Mouse (Mus musculus) limb, embryonic 14.5 days (tissue): ENCODE measurements around the gene Diaph2. TPM values are rescaled to one million over a fixed set of nuclear protein-coding genes. Genes with fewer than 3 reads are reported as not detected.

ENCODE experiments used
- ATAC-seq: fragments of 200-750 bp; cut with Nextera tagmentation; 2 replicates; pipeline ENCODE4 v1.8.0; 2017; ENCODE audit warnings: low read depth, moderate number of reproducible peaks, moderate TSS enrichment; ENCODE audit not compliant: low FRiP score
- DNase-seq: peaks from one replicate; pipeline ENCODE4 v3.0.0-alpha.2; 2015; ENCODE audit warnings: low spot score
- H3K27ac ChIP-seq: fragments of 300-500 bp; sonication (generic); replicated peaks from 2 replicates; pipeline ENCODE4 v1.5.1; 2014; ENCODE audit warnings: low read depth, mild to moderate bottlenecking, low read length, moderate library complexity, mixed read lengths
- H3K27me3 ChIP-seq: fragments of 300-500 bp; sonication (generic); 2 replicates; pipeline ENCODE4 v1.6.1; 2014; ENCODE audit warnings: low read length, mixed read lengths; ENCODE audit not compliant: control insufficient read depth, insufficient read depth
- H3K36me3 ChIP-seq: fragments of 300-500 bp; sonication (generic); 2 replicates; pipeline ENCODE4 v1.6.1; 2014; ENCODE audit warnings: mild to moderate bottlenecking, low read length, moderate library complexity, mixed read lengths; ENCODE audit not compliant: control insufficient read depth, insufficient read depth
- H3K4me1 ChIP-seq: fragments of 300-500 bp; sonication (generic); 2 replicates; pipeline ENCODE4 v1.6.1; 2014; ENCODE audit warnings: antibody characterized with exemption, low read length, mixed read lengths; ENCODE audit not compliant: control insufficient read depth, insufficient read depth
- H3K4me2 ChIP-seq: fragments of 300-500 bp; sonication (generic); replicated peaks from 2 replicates; pipeline ENCODE4 v1.6.1; 2014; ENCODE audit warnings: low read depth, mild to moderate bottlenecking, low read length, moderate library complexity; ENCODE audit not compliant: severe bottlenecking
- H3K4me3 ChIP-seq: fragments of 300-500 bp; sonication (generic); replicated peaks from 2 replicates; pipeline ENCODE4 v1.5.1; 2014; ENCODE audit warnings: low read length
- H3K9ac ChIP-seq: fragments of 300-500 bp; sonication (generic); 2 replicates; pipeline ENCODE4 v1.6.1; 2014; ENCODE audit warnings: mild to moderate bottlenecking, low read depth, low read length, moderate library complexity; ENCODE audit not compliant: severe bottlenecking
- H3K9me3 ChIP-seq: fragments of 300-500 bp; sonication (generic); 2 replicates; pipeline ENCODE4 v1.6.1; 2016; ENCODE audit warnings: low read length; ENCODE audit not compliant: control insufficient read depth
- POLR2A ChIP-seq: fragments of 200-500 bp; IDR thresholded peaks from 2 replicates; pipeline ENCODE4 v1.8.0; 2012; ENCODE audit warnings: inconsistent platforms, mild to moderate bottlenecking, moderate library complexity, borderline replicate concordance; ENCODE audit not compliant: insufficient read depth, insufficient read length; ENCODE audit errors: extremely low read depth
- WGBS: fragments of 180-500 bp; shearing (Covaris S2); extraction: QIAGEN DNeasy Blood & Tissue Kit; methylation state at CpG from one replicate; pipeline ENCODE4 v1.1.7; 2014; 5-methylcytosine and 5-hydroxymethylcytosine counted together
- polyA plus RNA-seq, 2 experiments: library from polyadenylated mRNA; depleted of rRNA in 1 of 2; stranded (reverse) in 1 of 2; unstranded in 1 of 2; fragments of >200 nt; fragmentation: Nextera tagmentation in 1 of 2; extraction: Ambion mirVana in 1 of 2; gene quantifications; 2 replicates each; pipeline versions ENCODE4 v1.2.1 to v1.2.3; 2012 to 2014

Gene Diaph2
- polyA plus RNA-seq, 2 experiments = 4.3 to 5.0 TPM

DNA sequence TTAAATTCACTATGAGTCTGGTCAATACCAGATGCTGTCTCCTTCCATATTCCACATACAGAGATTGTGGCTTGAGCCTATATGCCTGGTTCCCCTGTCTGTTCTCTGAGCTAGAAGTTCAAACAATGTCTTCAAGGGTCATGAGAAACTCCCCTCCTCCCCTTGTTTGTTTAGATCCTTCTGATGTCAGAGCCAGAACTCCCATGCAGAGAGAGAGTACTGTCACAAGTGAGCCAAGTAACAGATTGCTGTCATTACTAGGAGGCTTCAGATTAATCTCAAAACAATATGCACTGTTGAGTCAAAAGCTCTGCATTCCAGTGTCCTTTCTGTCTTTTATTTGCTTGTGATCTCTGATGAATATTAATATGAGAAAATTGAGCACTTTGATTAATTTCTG lies 7.1 kb downstream of the Diaph2 start:
- no peak for DNase-seq
- TF ChIP-seq POLR2A = no peak
- no peak overlapping the region for H3K9ac ChIP-seq
- no peaks in the 10 kb centered on the region for H3K4me1 ChIP-seq
- H3K27ac ChIP-seq = no peak overlapping the region
- no peak for ATAC-seq
- H3K27me3 ChIP-seq = no peaks in the 10 kb centered on the region
- H3K9me3 ChIP-seq = no peaks in the 10 kb centered on the region
- no peak overlapping the region for H3K4me2 ChIP-seq
- H3K4me3 ChIP-seq = no peak overlapping the region
- H3K36me3 ChIP-seq = no peaks in the 10 kb centered on the region

DNA sequence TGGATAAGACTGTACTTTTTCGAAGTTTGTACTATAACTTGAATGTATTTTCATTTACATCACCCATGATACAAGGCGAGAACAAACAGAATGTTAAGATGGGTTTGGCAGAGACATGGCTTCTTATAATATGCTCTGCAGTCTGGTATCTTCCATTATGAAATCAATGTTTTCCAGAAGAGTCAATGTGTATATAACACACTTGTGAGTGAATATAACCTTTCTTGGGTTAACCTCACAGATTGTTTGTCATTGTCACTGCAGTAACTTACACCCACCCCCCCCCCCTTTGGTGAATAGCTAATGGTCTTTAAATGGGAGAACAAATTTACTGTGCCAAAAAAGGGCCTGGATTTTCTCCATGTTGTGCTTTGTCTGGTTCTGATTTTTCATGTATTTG lies 13.1 kb downstream of the Diaph2 start:
- H3K27me3 ChIP-seq = no peaks in the 10 kb centered on the region
- H3K9me3 ChIP-seq = no peaks in the 10 kb centered on the region
- H3K36me3 ChIP-seq = no peaks in the 10 kb centered on the region
- H3K4me1 ChIP-seq = no peaks in the 10 kb centered on the region
- ATAC-seq (no peak), DNase-seq (no peak)
- H3K9ac ChIP-seq = no peak overlapping the region
- no peak for TF ChIP-seq POLR2A
- no peak overlapping the region for H3K4me2 ChIP-seq
- no peak overlapping the region for H3K4me3 ChIP-seq
- H3K27ac ChIP-seq = no peak overlapping the region
- WGBS = 84% methylated on average over 2 of the region's 2 CpGs

DNA sequence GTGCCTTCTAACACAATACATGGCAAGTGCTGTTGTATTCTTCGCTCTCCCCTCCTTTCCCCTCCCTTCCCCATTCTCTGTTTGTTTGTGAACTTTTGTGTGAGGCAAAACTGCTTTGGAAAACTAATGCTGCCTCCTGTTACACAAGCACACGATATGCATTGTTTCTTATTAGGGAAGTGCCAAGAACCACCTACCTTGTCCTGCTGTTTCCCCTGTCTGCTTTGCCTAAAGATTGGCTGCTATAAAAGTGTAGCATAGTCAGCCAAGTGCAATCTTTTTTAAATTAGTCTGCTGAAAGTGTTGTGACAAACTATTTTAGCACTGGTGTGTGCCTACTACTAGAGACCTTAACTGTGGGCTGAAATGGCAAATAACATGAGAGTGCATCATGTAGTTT lies 15.8 kb downstream of the Diaph2 start:
- Histone ChIP-seq H3K4me1 (no peaks in the 10 kb centered on the region), H3K36me3 (no peaks in the 10 kb centered on the region), H3K27me3 (no peaks in the 10 kb centered on the region), H3K9me3 (no peaks in the 10 kb centered on the region), H3K27ac (no peak overlapping the region), H3K4me2 (no peak overlapping the region), H3K4me3 (no peak overlapping the region), H3K9ac (no peak overlapping the region)
- no peak for ATAC-seq
- 74% methylated on average over 2 of the region's 2 CpGs for WGBS
- DNase-seq = no peak
- TF ChIP-seq POLR2A = no peak

DNA sequence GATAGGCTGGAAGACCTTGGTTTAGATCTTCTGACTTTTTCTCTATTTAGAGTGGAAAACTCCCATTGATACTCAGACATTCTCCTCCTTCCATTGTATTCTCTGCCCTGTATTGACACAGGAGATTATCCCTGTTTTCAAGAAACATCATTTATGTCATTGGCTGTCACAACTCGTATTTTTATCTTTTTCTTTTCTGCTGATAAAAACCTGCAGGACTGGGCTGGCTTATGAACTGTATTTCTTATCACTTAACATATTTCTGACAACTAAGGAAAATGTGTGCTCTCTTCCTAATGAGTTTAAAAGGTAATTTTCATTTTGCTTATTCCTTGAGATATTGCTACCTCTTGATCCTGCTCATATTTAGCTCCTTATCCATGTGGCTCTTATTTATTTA lies 17.3 kb downstream of the Diaph2 start:
- H3K27ac ChIP-seq = no peak overlapping the region
- H3K36me3 ChIP-seq = no peaks in the 10 kb centered on the region
- DNase-seq (no peak), ATAC-seq (no peak)
- no peaks in the 10 kb centered on the region for H3K4me1 ChIP-seq
- no peak overlapping the region for H3K4me3 ChIP-seq
- 74% methylated on average over 1 of the region's 1 CpGs for WGBS
- H3K9ac ChIP-seq = no peak overlapping the region
- no peak for TF ChIP-seq POLR2A
- no peak overlapping the region for H3K4me2 ChIP-seq
- no peaks in the 10 kb centered on the region for H3K9me3 ChIP-seq
- H3K27me3 ChIP-seq = no peaks in the 10 kb centered on the region

DNA sequence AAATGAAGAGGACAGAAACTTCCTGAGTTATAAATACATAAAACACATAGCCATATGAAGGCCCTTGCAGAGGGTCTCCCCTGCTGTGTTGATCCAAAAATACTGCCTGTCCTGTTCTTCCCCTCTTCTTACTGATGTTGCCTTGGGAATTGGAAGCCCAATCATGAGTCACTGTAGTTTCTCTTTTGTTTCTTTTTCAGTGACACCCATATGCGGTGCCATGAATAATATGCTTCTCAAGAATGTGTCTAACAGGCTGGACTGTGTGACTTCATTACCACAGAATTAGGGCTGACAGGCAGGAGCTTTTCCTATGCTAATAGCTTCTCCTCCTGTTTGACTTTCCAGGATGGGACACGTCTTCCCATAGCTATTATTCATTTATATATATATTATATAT lies 21.1 kb downstream of the Diaph2 start:
- ATAC-seq = no peak
- Histone ChIP-seq H3K4me3 (no peak overlapping the region), H3K36me3 (no peaks in the 10 kb centered on the region), H3K9me3 (no peaks in the 10 kb centered on the region), H3K27me3 (no peaks in the 10 kb centered on the region), H3K27ac (no peak overlapping the region), H3K4me1 (no peaks in the 10 kb centered on the region), H3K9ac (no peak overlapping the region), H3K4me2 (no peak overlapping the region)
- DNase-seq = no peak
- no peak for TF ChIP-seq POLR2A
- 61% methylated on average over 2 of the region's 2 CpGs for WGBS
